Mouse (Mus musculus): Measurements from ENCODE around the gene Ntmt1.

Ntmt1 gene

DNA sequence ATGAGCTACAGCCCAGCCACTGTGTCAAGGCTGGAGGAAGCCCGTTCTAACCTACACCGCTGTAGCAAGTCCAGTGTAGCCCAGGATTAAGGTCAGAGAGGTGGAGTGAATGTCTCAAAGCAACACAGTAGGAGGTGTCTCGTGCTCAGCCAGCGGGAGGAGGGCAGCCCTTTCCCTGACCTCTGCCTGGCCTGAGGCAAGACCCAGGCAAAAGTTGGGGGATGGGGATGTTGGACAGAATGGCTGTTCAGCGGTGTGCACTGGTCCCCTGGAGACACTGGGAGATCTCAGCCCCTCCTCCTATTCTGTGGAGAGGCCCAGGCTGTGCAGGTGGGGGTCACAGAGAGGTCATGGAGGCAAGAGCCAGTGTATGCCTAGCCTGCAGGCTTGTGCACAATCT lies 28.4 kb upstream of the Ntmt1 start:
- in situ Hi-C loops (cut with MboI; ENCODE audit: low pct_unique_long_range_greater_than_20kb in 1 of 2, low sequenced_read_pairs in 2 of 2, unreplicated experiment in 1 of 2): no loop called here

- in situ Hi-C loops (cut with MboI; ENCODE audit: low pct_unique_long_range_greater_than_20kb in 1 of 2, low sequenced_read_pairs in 2 of 2, unreplicated experiment in 1 of 2): no loop called here
Observed at GRCm38 (mm10) chr2:30782312-30783290, 25.0 kb upstream of the Ntmt1 start.

GRCm38 (mm10) chr2:30783346-30783745 lies 24.3 kb upstream of the Ntmt1 start:
- in situ Hi-C loops (cut with MboI; ENCODE audit: low pct_unique_long_range_greater_than_20kb in 1 of 2, low sequenced_read_pairs in 2 of 2, unreplicated experiment in 1 of 2): no loop called here

DNA sequence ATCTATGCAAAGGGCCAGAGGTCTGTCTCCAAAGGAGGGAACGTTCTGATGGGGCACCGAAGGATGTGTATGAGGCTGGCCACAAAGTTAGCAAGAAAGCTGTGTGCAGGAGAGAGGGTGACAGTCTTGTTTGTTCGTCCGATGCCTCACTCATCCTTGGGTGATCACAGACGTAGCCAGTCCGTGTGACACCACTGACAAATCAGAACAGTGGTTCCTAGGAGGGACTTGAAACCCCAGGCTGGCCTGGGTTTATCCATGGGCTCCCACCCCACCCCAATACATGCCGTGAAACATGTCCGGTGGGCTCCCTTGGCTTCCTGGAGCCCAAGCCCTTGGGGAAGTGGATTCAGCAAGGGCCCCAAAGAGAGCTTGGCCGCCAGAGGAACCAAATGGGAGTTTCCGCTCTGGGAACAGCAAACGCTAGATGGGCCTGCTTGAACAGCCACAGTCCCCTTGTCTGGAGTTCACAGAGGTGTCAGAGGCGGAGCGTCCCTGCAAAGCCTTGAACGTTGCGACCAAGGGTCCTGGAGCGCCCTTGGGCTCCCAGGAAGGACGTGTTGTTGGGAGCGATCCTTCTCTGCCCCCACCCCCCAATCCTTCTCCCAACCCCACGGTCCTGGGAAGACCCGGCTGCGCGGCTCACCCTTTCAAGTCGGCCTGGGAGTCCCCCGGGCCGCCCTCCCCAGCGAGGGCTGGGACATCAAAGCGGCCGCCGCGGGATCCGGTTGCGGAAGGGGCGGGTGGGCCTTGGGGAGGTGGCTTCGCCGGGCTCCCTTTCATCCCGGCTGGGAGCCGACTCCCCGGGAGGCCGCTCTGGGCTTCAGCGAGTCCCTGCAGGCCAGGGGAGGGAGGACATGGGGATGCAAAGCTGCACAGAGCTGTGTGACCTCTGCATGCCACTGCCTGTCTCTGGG lies 23.3 kb upstream of the Ntmt1 start:
- in situ Hi-C loops (cut with MboI; ENCODE audit: low pct_unique_long_range_greater_than_20kb in 1 of 2, low sequenced_read_pairs in 2 of 2, unreplicated experiment in 1 of 2): no loop called here

GRCm38 (mm10) chr2:30787466-30787865 lies 20.2 kb upstream of the Ntmt1 start:
- in situ Hi-C loops (cut with MboI; ENCODE audit: low pct_unique_long_range_greater_than_20kb in 1 of 2, low sequenced_read_pairs in 2 of 2, unreplicated experiment in 1 of 2): no loop called here

DNA sequence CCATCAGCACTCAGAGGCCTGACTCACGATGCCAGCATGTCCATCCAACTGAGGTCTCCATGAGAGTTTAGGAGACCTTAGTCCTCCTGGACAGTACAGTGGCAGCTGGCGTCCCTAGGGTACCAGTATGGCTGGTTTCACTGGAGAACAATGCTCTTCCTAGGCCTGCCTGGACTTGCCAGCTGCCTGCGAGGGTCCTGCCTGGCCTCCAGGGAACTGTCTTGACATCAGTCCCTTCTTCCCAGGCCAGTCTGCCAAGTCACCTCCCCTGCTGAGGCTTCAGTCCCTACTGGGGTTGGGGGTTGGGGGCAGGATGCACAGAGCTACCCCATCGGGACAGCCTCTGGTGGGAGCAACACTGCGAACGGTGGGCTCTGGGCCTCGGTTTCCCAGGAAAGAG lies 15.6 kb upstream of the Ntmt1 start:
- in situ Hi-C loops (cut with MboI; ENCODE audit: low pct_unique_long_range_greater_than_20kb in 1 of 2, low sequenced_read_pairs in 2 of 2, unreplicated experiment in 1 of 2): loop anchor here in 1 of 2 experiments (10.0 kb wide), 2 partner anchors 327 to 357 kb away; no protein-coding TSS in a partner anchor

DNA sequence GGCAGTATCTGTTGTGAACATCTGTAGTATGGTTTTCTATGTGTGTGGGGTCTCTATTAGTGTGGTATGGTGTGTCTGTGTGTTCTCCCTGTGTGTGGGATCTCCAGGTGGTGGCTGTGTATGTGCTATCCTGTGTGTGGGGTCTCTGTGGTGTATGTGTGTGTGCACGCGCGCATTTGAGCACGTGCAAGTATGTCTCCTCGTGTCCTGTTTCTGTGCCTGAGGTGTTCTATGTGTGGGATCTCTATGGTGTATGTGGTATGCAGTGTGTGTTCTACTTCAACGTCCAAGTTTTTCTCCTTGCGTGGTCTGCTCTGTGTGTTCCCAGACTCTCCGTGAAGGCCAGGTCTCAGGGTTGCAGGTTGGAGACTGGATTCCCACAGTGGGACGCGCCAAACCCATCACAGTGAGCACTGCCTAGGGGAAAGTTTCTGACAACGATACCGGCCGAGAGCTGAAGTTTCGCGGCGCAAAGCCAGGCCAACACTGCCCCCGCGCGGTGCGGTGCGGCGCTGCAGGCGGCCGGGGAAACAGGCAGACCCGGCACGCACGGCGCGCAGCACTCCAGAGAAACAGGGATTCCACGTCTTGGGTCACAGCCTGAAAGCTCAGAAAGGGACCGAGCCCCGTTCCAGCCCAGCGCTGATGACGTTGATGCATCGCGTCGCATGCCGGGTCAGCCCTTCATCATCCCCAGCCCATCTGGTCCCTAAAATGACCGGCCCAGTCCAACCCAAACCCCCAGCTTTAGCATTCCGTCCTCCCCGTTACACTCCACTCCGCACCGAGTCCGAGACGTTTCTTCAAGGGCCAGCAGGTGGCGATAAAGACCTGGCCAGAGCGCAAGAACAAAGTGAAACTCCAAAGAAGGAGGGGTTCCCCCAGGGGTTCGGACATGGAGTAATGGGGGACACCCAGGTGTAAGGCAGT lies 13.2 kb upstream of the Ntmt1 start:
- in situ Hi-C loops (cut with MboI; ENCODE audit: low pct_unique_long_range_greater_than_20kb in 1 of 2, low sequenced_read_pairs in 2 of 2, unreplicated experiment in 1 of 2): loop anchor here in 1 of 2 experiments (10.0 kb wide), 2 partner anchors 330 to 360 kb away; no protein-coding TSS in a partner anchor

DNA sequence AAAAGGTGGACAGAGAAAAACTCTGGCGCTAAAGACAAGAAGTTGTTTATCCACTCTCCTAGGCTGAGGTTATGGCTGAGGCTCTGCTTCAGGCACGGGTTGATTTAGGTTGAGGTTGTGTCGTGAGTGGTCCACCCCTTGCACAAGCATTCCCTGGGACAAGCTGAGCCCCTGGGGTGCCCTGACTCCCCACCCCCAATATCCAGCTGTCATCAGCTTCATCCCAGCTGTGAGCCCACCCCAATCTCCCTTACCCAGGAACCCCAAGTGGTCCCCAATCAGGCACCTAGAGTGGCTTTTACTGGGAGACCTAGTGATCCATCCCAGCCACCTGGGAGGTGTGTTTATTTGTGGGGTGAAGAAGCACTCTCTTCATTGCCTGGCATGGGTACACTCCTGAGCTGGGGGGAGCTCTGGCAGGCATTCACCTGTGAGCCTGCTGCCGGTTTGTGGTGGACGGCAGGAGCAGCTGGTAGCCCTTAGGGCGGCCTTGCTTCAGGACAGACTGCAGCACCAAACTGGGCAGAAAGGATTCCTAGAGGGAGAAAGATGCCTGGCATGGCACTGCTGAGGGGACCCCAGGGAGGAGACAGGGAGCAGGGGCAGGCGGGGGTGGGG lies 12.2 kb upstream of the Ntmt1 start:
- in situ Hi-C loops (cut with MboI; ENCODE audit: low pct_unique_long_range_greater_than_20kb in 1 of 2, low sequenced_read_pairs in 2 of 2, unreplicated experiment in 1 of 2): loop anchor here in 1 of 2 experiments (10.0 kb wide), 2 partner anchors 331 to 361 kb away; no protein-coding TSS in a partner anchor

GRCm38 (mm10) chr2:30795889-30796275 lies 11.7 kb upstream of the Ntmt1 start:
- in situ Hi-C loops (cut with MboI; ENCODE audit: low pct_unique_long_range_greater_than_20kb in 1 of 2, low sequenced_read_pairs in 2 of 2, unreplicated experiment in 1 of 2): loop anchor here in 1 of 2 experiments (10.0 kb wide), 2 partner anchors 331 to 361 kb away; no protein-coding TSS in a partner anchor

DNA sequence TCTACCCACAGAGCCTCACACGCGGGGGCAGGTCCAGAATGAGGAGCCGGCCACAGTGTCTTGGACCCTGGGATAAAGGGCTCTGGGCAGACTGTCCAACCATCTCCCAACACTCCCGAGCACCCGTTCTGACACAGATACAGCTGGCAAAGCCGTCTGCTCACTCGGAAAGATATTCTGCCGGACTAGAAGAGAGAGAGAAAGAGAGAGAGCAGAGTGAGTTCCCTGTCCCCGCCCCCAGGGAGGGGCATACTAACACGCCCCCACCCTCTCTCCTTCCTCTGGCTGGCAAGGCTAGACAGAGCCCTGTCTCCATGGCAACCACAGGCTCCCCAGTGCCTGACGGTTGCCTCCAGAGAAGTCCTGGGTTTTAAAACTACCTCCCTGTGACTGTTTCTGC lies 11.2 kb upstream of the Ntmt1 start:
- in situ Hi-C loops (cut with MboI; ENCODE audit: low pct_unique_long_range_greater_than_20kb in 1 of 2, low sequenced_read_pairs in 2 of 2, unreplicated experiment in 1 of 2): loop anchor here in 1 of 2 experiments (10.0 kb wide), 2 partner anchors 332 to 362 kb away; no protein-coding TSS in a partner anchor

GRCm38 (mm10) chr2:30799456-30799855 lies 8.2 kb upstream of the Ntmt1 start:
- in situ Hi-C loops (cut with MboI; ENCODE audit: low pct_unique_long_range_greater_than_20kb in 1 of 2, low sequenced_read_pairs in 2 of 2, unreplicated experiment in 1 of 2): loop anchor here in 1 of 2 experiments (10.0 kb wide), 2 partner anchors 335 to 365 kb away; no protein-coding TSS in a partner anchor

DNA sequence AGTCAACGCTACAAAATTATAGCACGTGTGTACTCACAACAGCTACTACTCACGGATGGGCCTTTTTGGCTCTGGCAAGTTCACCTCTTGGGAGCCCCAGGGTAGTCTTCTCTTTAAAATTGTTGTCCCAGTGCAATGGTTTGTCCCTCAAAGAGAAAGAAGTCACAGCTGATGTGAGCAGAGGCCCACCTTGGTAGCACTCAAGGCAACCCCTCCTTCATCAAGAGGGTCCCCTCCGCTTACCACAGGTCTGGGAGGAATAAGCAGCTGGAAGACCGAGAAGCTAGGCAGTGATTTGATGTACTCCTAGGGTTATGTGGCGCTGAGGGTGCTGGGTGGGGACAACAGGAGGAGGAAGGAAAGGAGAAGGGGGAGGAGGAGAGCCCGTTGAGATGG lies 7.0 kb upstream of the Ntmt1 start:
- in situ Hi-C loops (cut with MboI; ENCODE audit: low pct_unique_long_range_greater_than_20kb in 1 of 2, low sequenced_read_pairs in 2 of 2, unreplicated experiment in 1 of 2): no loop called here

DNA sequence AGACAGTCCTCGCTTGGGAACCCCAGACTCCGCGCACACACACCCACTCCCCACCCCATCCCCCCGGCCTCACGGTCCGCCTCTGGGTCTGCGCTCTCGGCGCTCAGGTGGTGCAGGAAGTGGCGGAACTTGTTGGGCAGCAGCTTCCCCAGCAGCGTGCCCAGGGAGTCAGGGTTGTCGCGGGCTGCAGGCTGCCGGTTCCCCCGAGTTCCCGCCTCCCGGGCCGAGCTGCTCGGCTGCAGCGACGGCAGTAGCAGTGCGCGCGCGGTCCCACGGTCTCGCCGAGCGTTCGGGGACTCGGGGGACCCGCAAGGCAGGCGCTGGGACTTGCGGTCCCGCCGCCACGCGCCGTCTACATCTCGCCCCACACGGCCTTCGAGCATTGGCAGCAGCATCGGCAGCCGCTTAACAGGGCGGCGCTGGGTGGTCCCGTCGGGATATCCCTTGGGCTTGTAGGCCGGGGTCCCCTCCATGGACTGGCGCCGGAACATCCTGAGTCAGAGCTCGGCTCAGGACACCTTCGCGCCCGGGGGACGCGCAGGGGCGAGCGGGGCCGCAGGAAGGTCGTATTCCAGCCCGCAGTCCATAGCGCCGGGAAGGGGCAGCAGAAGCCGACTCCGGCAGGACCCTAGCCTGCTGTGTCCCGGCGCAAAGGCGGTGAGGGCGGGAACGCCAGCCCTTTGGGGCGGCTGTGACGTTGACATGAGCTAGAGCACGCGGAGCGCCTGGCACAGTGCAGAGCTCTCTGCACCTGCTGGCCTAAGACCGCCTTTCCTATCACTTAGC lies 6.4 kb upstream of the Ntmt1 start:
- in situ Hi-C loops (cut with MboI; ENCODE audit: low pct_unique_long_range_greater_than_20kb in 1 of 2, low sequenced_read_pairs in 2 of 2, unreplicated experiment in 1 of 2): no loop called here

GRCm38 (mm10) chr2:30803604-30804003 lies 4.0 kb upstream of the Ntmt1 start, which contains the start of gene 1700001O22Rik:
TSS of gene 1700001O22Rik (minus strand) at chr2:30803661.
- in situ Hi-C loops (cut with MboI; ENCODE audit: low pct_unique_long_range_greater_than_20kb in 1 of 2, low sequenced_read_pairs in 2 of 2, unreplicated experiment in 1 of 2): no loop called here

DNA sequence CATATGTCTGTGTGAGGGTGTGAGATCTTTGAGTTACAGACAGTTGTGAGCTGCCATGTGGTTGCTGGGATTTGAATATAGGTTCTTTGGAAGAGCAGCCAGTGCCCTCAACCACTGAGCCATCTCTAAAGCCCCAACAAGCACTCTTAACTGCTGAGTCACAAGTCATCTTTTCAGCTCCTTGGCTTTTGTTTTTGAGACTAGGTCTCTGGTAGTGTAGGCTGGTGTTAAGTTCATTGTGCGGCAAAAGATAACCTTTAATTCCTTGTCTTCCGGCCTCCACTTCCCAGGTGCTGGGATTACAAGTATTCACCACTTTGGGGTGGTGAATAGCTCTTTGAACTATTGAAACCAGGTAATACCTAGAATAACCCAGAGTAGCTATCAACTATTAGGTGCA lies 1.6 kb upstream of the Ntmt1 start:
- in situ Hi-C loops (cut with MboI; ENCODE audit: low pct_unique_long_range_greater_than_20kb in 1 of 2, low sequenced_read_pairs in 2 of 2, unreplicated experiment in 1 of 2): no loop called here

- in situ Hi-C loops (cut with MboI; ENCODE audit: low pct_unique_long_range_greater_than_20kb in 1 of 2, low sequenced_read_pairs in 2 of 2, unreplicated experiment in 1 of 2): no loop called here
Observed at GRCm38 (mm10) chr2:30807147-30807647, 429 bp upstream of the Ntmt1 start.
